Mouse (Mus musculus) kidney, postnatal 14 days (tissue): Measurements from ENCODE around the gene Tshr.
"Not testable (repeated sequence)": the region's sequence is repeated elsewhere in the genome, so short reads cannot be mapped to it uniquely, and the experiment has no call there.

Source experiments
- DNase-seq: peaks from one replicate; pipeline ENCODE4 v3.0.0; 2022; ENCODE audit warnings: mixed read lengths

Gene Tshr

GRCm38 (mm10) chr12:91384281-91385017 lies at the start of gene Tshr, which contains the start of gene Cep128:
Tshr (plus strand) TSS chr12:91384563.
Cep128 (minus strand) TSS chr12:91384409.
- peak; percentile 95 for DNase-seq

- DNase-seq, result not testable (repeated sequence)
Observed at GRCm38 (mm10) chr12:91338656-91339055, 45.7 kb upstream of the Tshr start.

- DNase-seq, result no peak
Observed at GRCm38 (mm10) chr12:91353783-91354182, 30.6 kb upstream of the Tshr start.

GRCm38 (mm10) chr12:91369173-91369572 lies 15.2 kb upstream of the Tshr start:
- DNase-seq, result no peak

- peak; percentile 2 for DNase-seq
Observed at GRCm38 (mm10) chr12:91383516-91384264, 673 bp upstream of the Tshr start.

- peak; percentile 77 for DNase-seq
Observed at GRCm38 (mm10) chr12:91400232-91401048, 16.1 kb downstream of the Tshr start.

- DNase-seq, result no peak
Observed at GRCm38 (mm10) chr12:91401049-91401352, 16.6 kb downstream of the Tshr start.

- no peak for DNase-seq
Observed at GRCm38 (mm10) chr12:91410306-91410705, 25.9 kb downstream of the Tshr start.

- DNase-seq, result no peak
Observed at GRCm38 (mm10) chr12:91412461-91413182, 28.3 kb downstream of the Tshr start.

GRCm38 (mm10) chr12:91415112-91415511 lies 30.7 kb downstream of the Tshr start:
- DNase-seq, result no peak

- no peak for DNase-seq
Observed at GRCm38 (mm10) chr12:91416828-91417227, 32.5 kb downstream of the Tshr start.

- DNase-seq, result peak; percentile 62
Observed at GRCm38 (mm10) chr12:91418791-91419190, 34.4 kb downstream of the Tshr start.

GRCm38 (mm10) chr12:91421272-91421671 lies 36.9 kb downstream of the Tshr start:
- DNase-seq, result no peak

- peak; percentile 30 for DNase-seq
Observed at GRCm38 (mm10) chr12:91423125-91423820, 38.9 kb downstream of the Tshr start.

GRCm38 (mm10) chr12:91426499-91426898 lies 42.1 kb downstream of the Tshr start:
- no peak for DNase-seq

- DNase-seq, result no peak
Observed at GRCm38 (mm10) chr12:91427129-91427528, 42.8 kb downstream of the Tshr start.

- DNase-seq, result peak; percentile 39
Observed at GRCm38 (mm10) chr12:91482195-91482733, 97.9 kb downstream of the Tshr start.

- DNase-seq, result no peak
Observed at GRCm38 (mm10) chr12:91486342-91486741, 102.0 kb downstream of the Tshr start.

GRCm38 (mm10) chr12:91488406-91488805 lies 104.0 kb downstream of the Tshr start:
- no peak for DNase-seq

- no peak for DNase-seq
Observed at GRCm38 (mm10) chr12:91495497-91496225, 111.3 kb downstream of the Tshr start.

- no peak for DNase-seq
Observed at GRCm38 (mm10) chr12:91496226-91496558, 111.8 kb downstream of the Tshr start.
